Mouse (Mus musculus) ES-Bruce4 (cell line): Measurements from ENCODE around the gene Rdh5. TPM values are rescaled to one million over a fixed set of nuclear protein-coding genes. Genes with fewer than 3 reads are reported as not detected.

Experiments
- H3K27ac ChIP-seq: 2 replicates; pipeline ENCODE4 v1.5.1; 2012; ENCODE audit warnings: low read length, inconsistent platforms; ENCODE audit not compliant: insufficient read depth
- H3K27me3 ChIP-seq: 2 replicates; pipeline ENCODE4 v1.6.1; 2012; ENCODE audit warnings: mild to moderate bottlenecking, low read length, inconsistent platforms; ENCODE audit not compliant: control insufficient read depth, poor library complexity, insufficient read depth, severe bottlenecking
- H3K36me3 ChIP-seq: 2 replicates; pipeline ENCODE4 v1.6.1; 2012; ENCODE audit warnings: inconsistent platforms, mild to moderate bottlenecking, low read length, moderate library complexity; ENCODE audit not compliant: control insufficient read depth, poor library complexity, insufficient read depth, severe bottlenecking
- H3K4me1 ChIP-seq: one replicate; pipeline ENCODE4 v1.8.1; 2011; ENCODE audit warnings: low read length; ENCODE audit not compliant: control insufficient read depth, insufficient read depth
- H3K4me3 ChIP-seq: 2 replicates; pipeline ENCODE4 v1.5.1; 2011; ENCODE audit warnings: low read depth, mild to moderate bottlenecking, low read length
- H3K9ac ChIP-seq: 2 replicates; pipeline ENCODE4 v1.6.1; 2012; ENCODE audit warnings: low read depth, mild to moderate bottlenecking, inconsistent platforms; ENCODE audit not compliant: poor library complexity, severe bottlenecking
- H3K9me3 ChIP-seq: replicated peaks from 2 replicates; pipeline ENCODE4 v1.6.1; 2012; ENCODE audit warnings: mild to moderate bottlenecking, low read length, inconsistent platforms; ENCODE audit not compliant: control insufficient read depth, poor library complexity, insufficient read depth, severe bottlenecking
- CTCF ChIP-seq: IDR thresholded peaks from one replicate; pipeline ENCODE4 v1.8.1; 2011; ENCODE audit warnings: low read depth, low read length
- EP300 ChIP-seq: IDR thresholded peaks from 2 replicates; pipeline ENCODE4 v1.6.1; 2011; ENCODE audit warnings: low read depth, low read length; ENCODE audit not compliant: insufficient read depth
- POLR2A ChIP-seq: IDR thresholded peaks from one replicate; pipeline ENCODE4 v1.8.1; 2011; ENCODE audit warnings: low read length; ENCODE audit not compliant: insufficient read depth
- polyA plus RNA-seq: library from polyadenylated mRNA; stranded (reverse); fragments of >200 nt; gene quantifications from 2 replicates; pipeline ENCODE4 v1.2.4, GENCODE M21; 2011; ENCODE audit warnings: low read depth; ENCODE audit not compliant: missing spikeins, insufficient read depth, insufficient read length

The Rdh5 gene
- polyA plus RNA-seq, 1 experiment, result 3.5 TPM

GRCm38 (mm10) chr10:128904812-128905211 lies 17.9 kb downstream of the Rdh5 start:
- peaks cover 2% of the 10 kb centered on the region for H3K4me1 ChIP-seq
- no peaks in the 10 kb centered on the region for H3K9me3 ChIP-seq
- H3K4me3 ChIP-seq, result no peak overlapping the region
- H3K27me3 ChIP-seq, result no peaks in the 10 kb centered on the region
- no peaks in the 10 kb centered on the region for H3K36me3 ChIP-seq
- H3K9ac ChIP-seq, result no peak overlapping the region
- no peak overlapping the region for H3K27ac ChIP-seq
- TF ChIP-seq CTCF (no peak), POLR2A (no peak), EP300 (no peak)

DNA sequence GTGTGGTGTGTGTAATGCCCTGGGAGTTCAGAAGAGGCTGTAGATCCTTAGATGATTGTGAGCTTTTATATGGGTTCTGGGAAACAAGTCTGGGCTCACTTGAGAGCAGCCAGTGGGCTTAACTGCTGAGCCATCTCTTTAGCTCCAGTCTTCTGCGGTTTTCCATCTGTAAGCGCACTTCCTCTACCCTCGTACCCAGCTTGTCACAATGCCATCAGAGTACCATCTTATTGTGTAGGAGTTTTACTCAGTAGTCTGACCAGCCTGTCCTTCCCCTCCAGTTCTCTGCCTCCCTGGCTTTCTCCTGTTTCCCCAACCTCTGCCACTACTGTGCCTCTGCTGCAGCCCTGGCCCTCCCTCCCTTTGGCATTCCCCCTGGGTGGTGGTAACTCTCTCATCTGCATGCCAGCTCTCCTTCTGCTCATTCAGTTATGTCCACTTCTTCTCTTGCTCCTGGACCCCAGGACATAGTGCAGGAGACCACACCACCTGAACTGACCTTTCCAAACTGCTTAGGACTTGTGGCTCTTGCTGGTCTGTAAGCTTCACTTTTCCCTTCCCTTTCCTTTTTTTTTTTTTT lies 20.2 kb downstream of the Rdh5 start:
- Histone ChIP-seq H3K4me3 (no peak overlapping the region), H3K9me3 (no peaks in the 10 kb centered on the region), H3K27me3 (no peaks in the 10 kb centered on the region), H3K4me1 (peaks cover 2% of the 10 kb centered on the region), H3K36me3 (no peaks in the 10 kb centered on the region), H3K27ac (0 out of 2 replicates have a peak overlapping the region, but pooled peaks have one; percentile 1), H3K9ac (no peak overlapping the region)
- TF ChIP-seq CTCF, result no peak
- TF ChIP-seq EP300, result no peak
- TF ChIP-seq POLR2A, result no peak

GRCm38 (mm10) chr10:128901409-128901808 lies 21.3 kb downstream of the Rdh5 start:
- Histone ChIP-seq H3K9me3 (no peaks in the 10 kb centered on the region), H3K36me3 (no peaks in the 10 kb centered on the region), H3K4me1 (peaks cover 2% of the 10 kb centered on the region), H3K9ac (no peak overlapping the region), H3K27me3 (no peaks in the 10 kb centered on the region; the same call in 1 of the 2 replicates), H3K4me3 (no peak overlapping the region), H3K27ac (peak overlapping the region; percentile 70)
- TF ChIP-seq EP300 (no peak), CTCF (no peak), POLR2A (no peak)

- TF ChIP-seq EP300 (0 out of 2 replicates have a peak, but pooled peaks have one; percentile 27), POLR2A (no peak)
- Histone ChIP-seq H3K27me3 (no peaks in the 10 kb centered on the region; the same call in 1 of the 2 replicates), H3K9ac (peak within 1 kb of the TSS; percentile 11; the same call in 1 of the 2 replicates), H3K36me3 (no peaks in the 10 kb centered on the region), H3K9me3 (no peaks in the 10 kb centered on the region), H3K4me1 (peaks cover 5% of the 10 kb centered on the region), H3K27ac (peak within 1 kb of the TSS; percentile 70), H3K4me3 (peak within 1 kb of the TSS; percentile 15)
Observed at GRCm38 (mm10) chr10:128900698-128901097, 22.0 kb downstream of the Rdh5 start, which contains the start of gene Cd63. Gene Cd63 (plus strand): TSS chr10:128900989.

GRCm38 (mm10) chr10:128899759-128900490 lies 22.8 kb downstream of the Rdh5 start:
- TF ChIP-seq CTCF (no peak), EP300 (no peak), POLR2A (no peak)
- H3K27me3 ChIP-seq, result no peaks in the 10 kb centered on the region; the same call in 1 of the 2 replicates
- no peaks in the 10 kb centered on the region for H3K36me3 ChIP-seq
- no peak overlapping the region for H3K9ac ChIP-seq
- peak overlapping the region; percentile 40 for H3K27ac ChIP-seq
- no peaks in the 10 kb centered on the region for H3K9me3 ChIP-seq
- H3K4me1 ChIP-seq, result peaks cover 5% of the 10 kb centered on the region
- H3K4me3 ChIP-seq, result no peak overlapping the region

GRCm38 (mm10) chr10:128897501-128897900 lies 25.2 kb downstream of the Rdh5 start:
- no peak for TF ChIP-seq CTCF
- no peak for TF ChIP-seq EP300
- TF ChIP-seq POLR2A, result no peak
- Histone ChIP-seq H3K4me3 (no peak overlapping the region), H3K36me3 (no peaks in the 10 kb centered on the region), H3K9ac (no peak overlapping the region), H3K27me3 (no peaks in the 10 kb centered on the region; the same call in 1 of the 2 replicates), H3K9me3 (no peaks in the 10 kb centered on the region), H3K4me1 (peaks cover 3% of the 10 kb centered on the region), H3K27ac (no peak overlapping the region)
